Mouse (Mus musculus): ENCODE measurements at regions not wholly inside any gene's neighbourhood (a gene's known extent, or its start where the extent isn't known, plus 50 kb on each side); places are given as distances from the start of the nearest gene placed in this dataset.

- TF ChIP-seq CTCF (IDR thresholded peaks at IDR 0.05; ENCODE audit: low read depth) (no peak), EP300 (IDR thresholded peaks at IDR 0.05; ENCODE audit: low read depth) (no peak)
Measured at GRCm38 (mm10) chr12:80004575-80004974, 108.2 kb downstream of the Zfp36l1 start.
